Mouse (Mus musculus) c-Kit-negative CD71-positive TER-119-positive erythroid progenitor cells, embryonic 14.5 days (primary cell): Measurements from ENCODE around the gene Myog.
"Not testable (repeated sequence)": the region's sequence is repeated elsewhere in the genome, so short reads cannot be mapped to it uniquely, and the experiment has no call there.

Source experiments
- DNase-seq: peaks from one replicate; pipeline ENCODE4 v3.0.0-alpha.2; 2013; ENCODE audit warnings: low read depth, low spot score

Myog gene

GRCm38 (mm10) chr1:134289598-134290099, at the start of gene Myog:
Myog (plus strand) TSS chr1:134289989.
- DNase-seq = no peak

- no peak for DNase-seq
Observed at GRCm38 (mm10) chr1:134240701-134241100, 49.1 kb upstream of the Myog start.

GRCm38 (mm10) chr1:134241298-134241697, 48.5 kb upstream of the Myog start:
- DNase-seq = no peak

- no peak for DNase-seq
Observed at GRCm38 (mm10) chr1:134242286-134242685, 47.5 kb upstream of the Myog start.

GRCm38 (mm10) chr1:134243505-134243904, 46.3 kb upstream of the Myog start:
- DNase-seq = no peak

GRCm38 (mm10) chr1:134243948-134244914, 45.6 kb upstream of the Myog start:
- DNase-seq = no peak

GRCm38 (mm10) chr1:134245004-134245717, 44.6 kb upstream of the Myog start:
- no peak for DNase-seq

- no peak for DNase-seq
Observed at GRCm38 (mm10) chr1:134246590-134246989, 43.2 kb upstream of the Myog start.

GRCm38 (mm10) chr1:134249681-134250080, 40.1 kb upstream of the Myog start:
- not testable (repeated sequence) for DNase-seq

GRCm38 (mm10) chr1:134264341-134264740, 25.4 kb upstream of the Myog start:
- DNase-seq = no peak

- no peak for DNase-seq
Observed at GRCm38 (mm10) chr1:134265797-134266196, 24.0 kb upstream of the Myog start.

GRCm38 (mm10) chr1:134270026-134270425, 19.8 kb upstream of the Myog start:
- no peak for DNase-seq

GRCm38 (mm10) chr1:134272754-134273250, 17.0 kb upstream of the Myog start:
- no peak for DNase-seq

GRCm38 (mm10) chr1:134273493-134274395, 16.0 kb upstream of the Myog start:
- DNase-seq = no peak

GRCm38 (mm10) chr1:134274483-134274920, 15.3 kb upstream of the Myog start:
- DNase-seq = no peak

GRCm38 (mm10) chr1:134275616-134276464, 13.9 kb upstream of the Myog start:
- no peak for DNase-seq

- no peak for DNase-seq
Observed at GRCm38 (mm10) chr1:134276823-134277222, 13.0 kb upstream of the Myog start.

- DNase-seq = no peak
Observed at GRCm38 (mm10) chr1:134280174-134280573, 9.6 kb upstream of the Myog start.

- DNase-seq = no peak
Observed at GRCm38 (mm10) chr1:134281563-134281962, 8.2 kb upstream of the Myog start.

- no peak for DNase-seq
Observed at GRCm38 (mm10) chr1:134282342-134282741, 7.4 kb upstream of the Myog start.
